Mouse (Mus musculus) hindbrain, embryonic 12.5 days (tissue): ENCODE data around the gene Rec114. TPM values are rescaled to one million over a fixed set of nuclear protein-coding genes. Genes with fewer than 3 reads are reported as not detected.

ENCODE experiments used
- ATAC-seq: fragments of 200-750 bp; cut with Nextera tagmentation; 2 replicates; pipeline ENCODE4 v1.8.0; 2017; ENCODE audit warnings: moderate TSS enrichment; ENCODE audit not compliant: low FRiP score
- H3K27ac ChIP-seq: fragments of 300-500 bp; sonication (generic); 2 replicates; pipeline ENCODE4 v1.5.1; 2016; ENCODE audit warnings: mild to moderate bottlenecking
- H3K27me3 ChIP-seq: fragments of 300-500 bp; sonication (generic); 2 replicates; pipeline ENCODE4 v1.6.1; 2016; ENCODE audit warnings: mild to moderate bottlenecking
- H3K36me3 ChIP-seq: fragments of 300-500 bp; sonication (generic); 2 replicates; pipeline ENCODE4 v1.6.1; 2016; ENCODE audit warnings: mild to moderate bottlenecking
- H3K4me1 ChIP-seq: fragments of 300-500 bp; sonication (generic); 2 replicates; pipeline ENCODE4 v1.6.1; 2016
- H3K4me2 ChIP-seq: fragments of 300-500 bp; sonication (generic); replicated peaks from 2 replicates; pipeline ENCODE4 v1.6.1; 2016; ENCODE audit warnings: mild to moderate bottlenecking
- H3K4me3 ChIP-seq: fragments of 300-500 bp; sonication (generic); 2 replicates; pipeline ENCODE4 v1.5.1; 2016; ENCODE audit warnings: mild to moderate bottlenecking
- H3K9ac ChIP-seq: fragments of 300-500 bp; sonication (generic); 2 replicates; pipeline ENCODE4 v1.6.1; 2016; ENCODE audit warnings: mild to moderate bottlenecking, moderate library complexity
- H3K9me3 ChIP-seq: fragments of 300-500 bp; sonication (generic); replicated peaks from 2 replicates; pipeline ENCODE4 v1.6.1; 2016; ENCODE audit warnings: mild to moderate bottlenecking
- WGBS: fragments of 180-500 bp; shearing (Covaris S2); methylation state at CpG from one replicate; pipeline ENCODE4 v1.1.7; 2016; 5-methylcytosine and 5-hydroxymethylcytosine counted together
- polyA plus RNA-seq: library from polyadenylated mRNA; unstranded; fragments of >200 nt; fragmentation: Nextera tagmentation; extraction: Ambion mirVana; gene quantifications from 2 replicates; pipeline ENCODE4 v1.2.1, GENCODE M21; 2016

Gene Rec114
- polyA plus RNA-seq, 1 experiment from 2014 or later = 3.5 TPM

- Histone ChIP-seq H3K9ac (no peak overlapping the region), H3K4me2 (no peak overlapping the region), H3K27ac (no peak overlapping the region), H3K4me3 (no peak overlapping the region), H3K9me3 (no peaks in the 10 kb centered on the region), H3K27me3 (no peaks in the 10 kb centered on the region), H3K36me3 (no peaks in the 10 kb centered on the region), H3K4me1 (no peaks in the 10 kb centered on the region)
- ATAC-seq = no peak
- WGBS = 8% methylated on average over 2 of the region's 2 CpGs
Observed at GRCm38 (mm10) chr9:58709939-58710338, 33.8 kb downstream of the Rec114 start.

GRCm38 (mm10) chr9:58707796-58708195 is 36.0 kb downstream of the Rec114 start:
- Histone ChIP-seq H3K27ac (no peak overlapping the region), H3K4me1 (no peaks in the 10 kb centered on the region), H3K36me3 (no peaks in the 10 kb centered on the region), H3K27me3 (no peaks in the 10 kb centered on the region), H3K4me2 (no peak overlapping the region), H3K9me3 (no peaks in the 10 kb centered on the region), H3K9ac (no peak overlapping the region), H3K4me3 (no peak overlapping the region)
- ATAC-seq = no peak
- 82% methylated on average over 11 of the region's 11 CpGs for WGBS

GRCm38 (mm10) chr9:58706024-58706423 is 37.7 kb downstream of the Rec114 start:
- H3K27me3 ChIP-seq = no peaks in the 10 kb centered on the region
- no peaks in the 10 kb centered on the region for H3K9me3 ChIP-seq
- H3K27ac ChIP-seq = no peak overlapping the region
- 83% methylated on average over 7 of the region's 7 CpGs for WGBS
- no peak overlapping the region for H3K4me3 ChIP-seq
- ATAC-seq = no peak
- H3K4me1 ChIP-seq = no peaks in the 10 kb centered on the region
- no peaks in the 10 kb centered on the region for H3K36me3 ChIP-seq
- H3K4me2 ChIP-seq = no peak overlapping the region
- no peak overlapping the region for H3K9ac ChIP-seq

GRCm38 (mm10) chr9:58703766-58704165 is 40.0 kb downstream of the Rec114 start:
- H3K9me3 ChIP-seq = no peaks in the 10 kb centered on the region
- ATAC-seq = no peak
- 89% methylated on average over 7 of the region's 7 CpGs for WGBS

GRCm38 (mm10) chr9:58701751-58702150 is 42.0 kb downstream of the Rec114 start:
- ATAC-seq = no peak
- Histone ChIP-seq H3K36me3 (no peaks in the 10 kb centered on the region), H3K27me3 (no peaks in the 10 kb centered on the region), H3K4me2 (no peak overlapping the region), H3K27ac (no peak overlapping the region), H3K4me1 (no peaks in the 10 kb centered on the region), H3K9me3 (no peaks in the 10 kb centered on the region), H3K9ac (no peak overlapping the region), H3K4me3 (no peak overlapping the region)
- 91% methylated on average over 2 of the region's 2 CpGs for WGBS

More at GRCm38 (mm10) chr9:58703766-58704165, 40.0 kb downstream of the Rec114 start:
- no peaks in the 10 kb centered on the region for H3K36me3 ChIP-seq
- H3K9ac ChIP-seq = no peak overlapping the region
- H3K4me3 ChIP-seq = no peak overlapping the region
- H3K4me1 ChIP-seq = no peaks in the 10 kb centered on the region
- no peak overlapping the region for H3K27ac ChIP-seq
- H3K27me3 ChIP-seq = no peaks in the 10 kb centered on the region
- H3K4me2 ChIP-seq = no peak overlapping the region

- 99% methylated on average over 2 of the region's 2 CpGs for WGBS
- Histone ChIP-seq H3K4me1 (no peaks in the 10 kb centered on the region), H3K9ac (no peak overlapping the region), H3K27me3 (no peaks in the 10 kb centered on the region), H3K27ac (no peak overlapping the region), H3K9me3 (peaks cover 7% of the 10 kb centered on the region; the same call in 1 of the 2 replicates), H3K4me3 (no peak overlapping the region), H3K4me2 (no peak overlapping the region), H3K36me3 (no peaks in the 10 kb centered on the region)
- no peak for ATAC-seq
Observed at GRCm38 (mm10) chr9:58698486-58698885, 45.3 kb downstream of the Rec114 start.

GRCm38 (mm10) chr9:58691471-58691870 is 52.3 kb downstream of the Rec114 start:
- H3K4me3 ChIP-seq = no peak overlapping the region
- no peak overlapping the region for H3K4me2 ChIP-seq
- H3K36me3 ChIP-seq = no peaks in the 10 kb centered on the region
- no peak overlapping the region for H3K9ac ChIP-seq
- no peak for ATAC-seq
- no peaks in the 10 kb centered on the region for H3K4me1 ChIP-seq
- H3K27me3 ChIP-seq = no peaks in the 10 kb centered on the region
- no peak overlapping the region for H3K27ac ChIP-seq
- H3K9me3 ChIP-seq = peaks cover 7% of the 10 kb centered on the region; the same call in 1 of the 2 replicates
- 88% methylated on average over 7 of the region's 7 CpGs for WGBS

- Histone ChIP-seq H3K4me3 (no peak overlapping the region), H3K4me1 (no peaks in the 10 kb centered on the region)
- WGBS = 83% methylated on average over 4 of the region's 4 CpGs
Observed at GRCm38 (mm10) chr9:58690701-58691100, 53.1 kb downstream of the Rec114 start.

GRCm38 (mm10) chr9:58688076-58688475 is 55.7 kb downstream of the Rec114 start:
- ATAC-seq = no peak
- Histone ChIP-seq H3K27me3 (no peaks in the 10 kb centered on the region), H3K36me3 (no peaks in the 10 kb centered on the region), H3K4me2 (no peak overlapping the region), H3K4me3 (no peak overlapping the region), H3K4me1 (no peaks in the 10 kb centered on the region), H3K9ac (no peak overlapping the region), H3K9me3 (no peaks in the 10 kb centered on the region), H3K27ac (no peak overlapping the region)
- 87% methylated on average over 4 of the region's 4 CpGs for WGBS

More at GRCm38 (mm10) chr9:58690701-58691100, 53.1 kb downstream of the Rec114 start:
- H3K27ac ChIP-seq = no peak overlapping the region
- ATAC-seq = no peak
- peaks cover 7% of the 10 kb centered on the region; the same call in 1 of the 2 replicates for H3K9me3 ChIP-seq
- H3K27me3 ChIP-seq = no peaks in the 10 kb centered on the region
- no peaks in the 10 kb centered on the region for H3K36me3 ChIP-seq
- H3K9ac ChIP-seq = no peak overlapping the region
- no peak overlapping the region for H3K4me2 ChIP-seq

- no peak for ATAC-seq
- Histone ChIP-seq H3K9me3 (no peaks in the 10 kb centered on the region), H3K9ac (no peak overlapping the region), H3K4me3 (no peak overlapping the region), H3K27me3 (no peaks in the 10 kb centered on the region), H3K36me3 (no peaks in the 10 kb centered on the region), H3K4me2 (no peak overlapping the region), H3K27ac (no peak overlapping the region), H3K4me1 (no peaks in the 10 kb centered on the region)
- WGBS = 88% methylated on average over 10 of the region's 10 CpGs
Observed at GRCm38 (mm10) chr9:58685290-58685689, 58.5 kb downstream of the Rec114 start.

- H3K27me3 ChIP-seq = no peaks in the 10 kb centered on the region
- WGBS = 41% methylated on average over 6 of the region's 6 CpGs
- no peaks in the 10 kb centered on the region for H3K36me3 ChIP-seq
- H3K4me1 ChIP-seq = no peaks in the 10 kb centered on the region
- H3K9me3 ChIP-seq = no peaks in the 10 kb centered on the region
- no peak overlapping the region for H3K4me2 ChIP-seq
- H3K4me3 ChIP-seq = no peak overlapping the region
- no peak overlapping the region for H3K27ac ChIP-seq
- no peak overlapping the region for H3K9ac ChIP-seq
- no peak for ATAC-seq
Observed at GRCm38 (mm10) chr9:58683372-58683771, 60.4 kb downstream of the Rec114 start.

- Histone ChIP-seq H3K4me3 (no peak overlapping the region), H3K9ac (no peak overlapping the region), H3K27ac (no peak overlapping the region), H3K4me2 (no peak overlapping the region), H3K27me3 (no peaks in the 10 kb centered on the region), H3K4me1 (no peaks in the 10 kb centered on the region), H3K9me3 (no peaks in the 10 kb centered on the region), H3K36me3 (no peaks in the 10 kb centered on the region)
- ATAC-seq = no peak
- 78% methylated on average over 6 of the region's 6 CpGs for WGBS
Observed at GRCm38 (mm10) chr9:58682106-58682505, 61.7 kb downstream of the Rec114 start.

- Histone ChIP-seq H3K36me3 (no peaks in the 10 kb centered on the region), H3K27ac (no peak overlapping the region), H3K27me3 (no peaks in the 10 kb centered on the region), H3K4me1 (no peaks in the 10 kb centered on the region), H3K4me2 (no peak overlapping the region), H3K9me3 (no peaks in the 10 kb centered on the region), H3K9ac (no peak overlapping the region), H3K4me3 (no peak overlapping the region)
- ATAC-seq = no peak
- 77% methylated on average over 2 of the region's 2 CpGs for WGBS
Observed at GRCm38 (mm10) chr9:58681411-58681810, 62.4 kb downstream of the Rec114 start.
